Mouse (Mus musculus): ENCODE measurements around the gene Rflna.

Gene Rflna

DNA sequence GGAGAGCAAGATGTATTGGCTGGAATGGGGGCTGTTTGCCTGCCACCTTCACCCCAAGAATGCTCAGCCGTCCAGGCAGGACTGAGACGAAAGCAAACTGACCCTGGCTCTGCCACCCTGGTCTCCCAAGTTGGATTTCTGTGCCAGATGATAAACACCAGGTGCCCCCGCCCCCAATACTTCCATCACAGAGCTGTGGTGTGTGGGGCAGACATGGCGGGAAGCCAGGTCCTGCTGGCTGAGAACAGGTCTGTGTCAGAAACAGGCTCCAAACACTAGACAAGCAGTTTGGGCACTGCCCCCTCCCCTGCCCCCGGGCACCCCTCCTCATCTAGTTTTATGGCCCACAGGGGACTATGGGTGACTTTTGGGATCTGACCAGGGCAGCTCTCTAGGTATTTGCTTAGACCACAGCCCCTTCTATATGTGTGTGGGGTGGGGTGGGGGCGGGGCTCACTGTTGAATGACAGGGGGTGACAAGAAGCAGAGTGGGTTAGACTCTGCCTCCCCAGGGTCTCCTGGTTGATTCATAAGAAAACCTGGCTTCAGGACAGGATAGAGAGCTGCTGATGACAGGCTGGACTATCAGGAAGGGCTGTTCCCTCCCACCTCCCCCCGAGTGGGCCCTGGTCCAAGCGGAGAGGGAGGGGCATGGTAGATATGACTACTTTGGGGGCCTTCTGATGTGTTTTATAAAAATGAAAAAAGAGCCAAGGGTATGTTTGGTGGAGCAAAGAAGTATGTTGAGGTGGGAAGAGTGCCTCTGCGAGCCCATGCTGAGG is 3.0 kb downstream of the Rflna start:
- DNase-seq (ENCODE audit: low spot score in 2 of 2): no peak

DNA sequence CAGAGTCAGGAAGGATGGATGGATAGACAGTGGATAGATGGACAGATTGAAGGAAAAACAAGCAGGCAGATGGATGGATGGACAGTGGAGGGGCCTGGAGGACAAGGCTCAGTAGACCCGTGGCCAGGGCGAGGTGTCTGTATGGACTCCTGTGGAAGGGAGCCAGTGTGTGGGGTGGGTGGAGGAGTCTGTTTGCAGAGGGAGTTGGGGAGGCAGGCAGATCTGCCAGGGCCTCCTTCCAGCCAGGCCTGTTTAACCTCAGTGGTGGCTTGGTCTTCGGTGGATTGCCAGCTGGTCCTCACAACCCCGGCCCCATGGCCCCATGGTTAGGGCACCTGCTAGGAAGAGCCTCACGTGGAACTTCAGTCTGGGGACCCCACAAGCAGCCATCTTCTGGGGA is 3.9 kb downstream of the Rflna start:
- DNase-seq (ENCODE audit: low spot score in 2 of 2): no peak

DNA sequence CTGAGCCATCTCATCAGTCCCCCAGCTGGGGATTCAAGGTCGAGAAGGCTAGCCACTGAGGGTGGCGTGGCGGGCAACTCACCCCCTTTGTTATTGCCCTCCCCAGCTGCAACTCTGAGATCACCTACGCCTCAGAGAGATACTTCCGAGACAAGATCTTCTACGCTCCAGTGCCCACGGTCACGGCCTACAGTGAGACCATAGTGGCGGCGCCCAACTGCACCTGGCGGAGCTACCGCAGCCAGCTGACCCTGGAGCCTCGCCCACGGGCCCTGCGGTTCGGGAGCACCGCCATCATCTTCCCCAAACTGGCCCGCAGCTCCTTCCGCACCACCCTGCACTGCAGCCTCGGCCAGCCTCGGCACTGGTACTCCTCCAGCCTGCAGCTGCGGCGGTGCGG is 8.1 kb downstream of the Rflna start:
- no peak for DNase-seq (ENCODE audit: low spot score in 2 of 2)

- no peak for DNase-seq (ENCODE audit: low spot score in 2 of 2)
Measured at GRCm38 (mm10) chr5:125011628-125012027, 8.6 kb downstream of the Rflna start.

- peak in 1 of 2 experiments; percentile 55 for DNase-seq (ENCODE audit: low spot score in 2 of 2)
Measured at GRCm38 (mm10) chr5:125014497-125014896, 11.5 kb downstream of the Rflna start.

- DNase-seq (ENCODE audit: low spot score in 2 of 2): no peak
Measured at GRCm38 (mm10) chr5:125015066-125015465, 12.0 kb downstream of the Rflna start.

- no peak for DNase-seq (ENCODE audit: low spot score in 2 of 2)
Measured at GRCm38 (mm10) chr5:125015576-125015975, 12.6 kb downstream of the Rflna start.

DNA sequence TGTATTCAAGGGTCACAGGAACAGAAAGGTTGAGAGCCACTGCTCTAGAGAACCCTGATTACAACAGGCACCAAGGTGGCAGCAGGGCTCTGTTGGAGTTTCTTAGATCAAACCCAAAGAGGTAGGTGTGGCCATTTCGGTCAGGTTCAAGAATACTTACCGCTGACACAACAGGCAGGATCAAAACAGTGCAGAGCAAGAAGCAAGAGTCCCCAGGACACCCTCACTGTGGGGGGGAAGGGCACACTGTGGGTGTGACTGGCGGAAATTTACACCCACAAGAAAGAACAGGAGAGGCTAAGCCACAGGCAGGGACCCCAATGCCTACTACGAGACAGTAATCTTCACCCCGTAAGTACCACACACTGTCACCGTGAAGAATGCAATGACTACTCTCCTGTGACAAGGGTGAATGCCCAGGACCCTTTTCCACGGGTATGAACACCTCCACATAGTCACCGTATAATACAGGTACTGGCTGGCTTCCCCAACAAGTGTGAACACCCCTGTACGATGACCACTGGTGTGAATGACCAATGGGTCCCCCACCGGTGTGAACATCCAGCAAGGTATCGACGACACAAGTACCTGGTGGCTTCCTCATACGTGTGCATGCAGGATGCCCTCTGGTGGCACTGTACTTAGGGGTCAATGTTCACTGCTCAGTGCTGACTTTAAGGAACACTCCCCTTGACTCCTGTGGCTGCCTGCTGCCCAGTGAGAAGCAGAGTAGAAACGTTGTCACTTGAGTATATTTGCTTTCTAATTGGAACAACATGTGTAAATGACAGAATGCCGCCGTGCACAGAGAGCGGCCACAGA is 13.6 kb downstream of the Rflna start:
- DNase-seq (ENCODE audit: low spot score in 2 of 2): no peak

GRCm38 (mm10) chr5:125017332-125017731 is 14.3 kb downstream of the Rflna start:
- no peak for DNase-seq (ENCODE audit: low spot score in 2 of 2)

DNA sequence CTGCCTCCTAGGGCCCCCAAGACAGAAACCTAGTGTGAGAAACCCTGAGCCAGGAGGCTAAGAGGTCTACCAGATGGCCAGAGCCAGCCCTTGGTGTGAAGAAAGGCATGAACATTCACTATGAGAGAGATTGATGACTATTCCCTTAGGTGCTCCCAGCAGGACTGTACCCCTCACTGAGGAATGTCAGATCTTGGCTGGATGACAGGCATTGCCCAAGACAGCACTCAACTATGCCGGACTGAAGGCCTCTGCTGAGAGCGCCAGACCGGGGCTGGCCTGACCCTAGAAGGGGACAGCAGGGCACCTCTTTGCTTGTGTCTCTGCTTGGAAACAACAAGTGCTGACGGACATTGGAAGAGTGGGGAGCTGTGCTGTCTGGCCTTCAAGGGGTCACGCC is 16.1 kb downstream of the Rflna start:
- no peak for DNase-seq (ENCODE audit: low spot score in 2 of 2)

DNA sequence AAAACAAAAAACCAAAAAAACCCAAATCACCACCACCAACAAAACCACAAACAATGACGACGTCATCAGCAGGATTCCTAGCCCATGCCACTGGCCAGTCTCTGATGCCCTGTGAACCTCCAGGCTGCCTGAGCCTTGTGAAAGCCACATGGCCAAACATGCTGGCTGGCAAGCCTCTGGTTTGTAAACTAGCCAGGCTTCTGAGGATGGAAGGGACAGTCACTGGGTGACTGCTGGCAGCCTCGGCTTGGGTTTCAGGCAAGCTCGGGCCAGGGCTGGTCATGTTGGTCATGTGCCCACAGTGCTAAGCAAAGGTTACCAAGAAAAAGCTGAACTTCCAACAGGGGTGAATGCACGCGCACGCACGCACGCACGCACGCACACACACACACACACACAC is 18.3 kb downstream of the Rflna start:
- DNase-seq (ENCODE audit: low spot score in 2 of 2): peak; percentile 74 to 78

GRCm38 (mm10) chr5:125024002-125024401 is 21.0 kb downstream of the Rflna start:
- DNase-seq (ENCODE audit: low spot score in 2 of 2): no peak

DNA sequence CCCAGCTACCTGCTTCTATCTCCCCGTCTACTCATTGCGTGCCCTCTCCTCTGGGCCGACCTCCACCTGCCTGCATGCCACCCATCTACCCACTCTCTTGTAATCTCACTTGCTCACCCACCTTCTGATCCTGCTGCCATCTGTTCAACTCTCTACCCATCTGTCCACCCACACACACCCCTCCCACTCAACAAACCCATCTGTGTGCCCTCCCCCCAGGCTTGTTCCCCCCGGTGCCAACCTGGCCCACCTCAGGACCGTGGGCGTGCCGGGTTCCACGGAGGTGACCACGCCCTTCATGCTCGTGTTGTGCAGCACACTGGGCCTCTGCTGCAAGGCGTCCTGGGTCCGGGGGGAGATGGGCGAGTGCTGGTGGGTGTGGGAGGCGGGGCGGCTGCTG is 25.4 kb downstream of the Rflna start:
- no peak for DNase-seq (ENCODE audit: low spot score in 2 of 2)

DNA sequence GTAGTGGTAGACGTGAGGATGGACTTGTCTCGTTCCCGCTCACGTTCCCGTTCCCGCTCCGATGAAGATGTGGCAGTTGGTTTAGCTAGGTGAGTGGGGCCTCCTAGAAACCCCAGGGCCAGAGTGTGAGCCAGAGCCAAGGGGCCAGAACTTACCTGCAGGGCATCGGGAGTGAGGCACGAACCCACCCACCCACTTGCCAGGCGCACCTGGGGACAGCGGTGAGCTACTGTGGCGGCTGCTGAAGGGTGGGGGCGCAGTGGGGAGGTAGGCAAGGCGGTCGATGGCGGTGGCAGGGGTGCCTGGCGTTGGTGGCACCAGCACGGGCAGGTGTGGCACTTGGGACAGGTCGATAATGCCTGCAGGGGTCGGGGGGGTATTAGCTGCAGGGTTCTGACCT is 25.9 kb downstream of the Rflna start:
- DNase-seq (ENCODE audit: low spot score in 2 of 2): no peak

GRCm38 (mm10) chr5:125036483-125036882 is 33.5 kb downstream of the Rflna start:
- DNase-seq (ENCODE audit: low spot score in 2 of 2): no peak

DNA sequence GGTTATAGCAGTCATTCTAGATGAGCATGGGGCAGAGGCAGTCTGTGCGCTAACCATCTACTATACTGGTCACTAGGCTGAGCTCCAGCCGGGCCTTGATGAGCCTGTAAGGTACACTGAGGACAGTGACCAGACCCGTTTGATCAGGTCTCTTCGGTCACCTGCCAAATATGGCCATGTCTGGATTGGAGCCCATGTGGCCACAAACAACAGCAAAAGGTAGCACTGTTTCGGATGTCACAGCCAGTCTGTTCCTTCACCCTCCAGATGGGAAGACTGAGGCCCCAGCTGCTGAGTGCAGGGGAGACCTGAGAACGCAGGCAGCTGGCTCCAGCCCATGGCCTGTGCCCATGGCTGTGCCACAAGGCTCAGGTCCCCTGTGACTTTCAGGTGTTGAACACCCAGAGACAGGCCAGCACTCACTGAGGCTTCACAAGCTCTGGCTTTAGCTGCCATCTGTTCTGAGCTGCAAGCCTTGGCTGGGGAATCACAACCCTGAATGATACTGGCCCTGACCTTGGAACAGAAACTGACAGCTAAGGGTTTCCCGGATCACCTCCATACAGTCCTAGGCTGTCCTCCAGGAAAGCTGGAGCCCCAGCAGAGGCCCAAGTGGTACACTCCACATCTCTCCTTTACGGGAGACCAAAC is 36.5 kb downstream of the Rflna start:
- no peak for DNase-seq (ENCODE audit: low spot score in 2 of 2)

DNA sequence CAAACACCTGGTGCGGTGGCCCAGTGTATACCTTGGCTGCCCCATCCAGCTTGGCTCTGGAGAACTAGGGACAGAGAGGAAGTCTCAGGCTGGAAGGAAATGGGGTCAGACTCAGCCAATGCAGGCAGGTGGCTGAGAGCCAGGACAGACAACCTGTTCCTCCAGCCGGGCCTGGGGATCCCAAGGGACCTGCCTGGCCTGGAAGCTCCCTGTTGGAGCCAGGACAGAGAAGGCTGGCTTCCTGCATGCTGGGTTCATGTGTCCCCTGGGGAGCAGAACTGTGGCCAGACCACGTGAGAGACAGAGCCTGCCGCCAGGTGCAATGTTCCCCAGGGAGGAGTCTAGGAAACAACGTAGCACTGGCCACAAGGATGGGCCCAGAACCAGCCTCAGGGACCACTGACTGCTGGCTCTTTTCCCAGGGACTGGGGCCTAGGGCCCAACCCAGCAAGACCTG is 37.1 kb downstream of the Rflna start:
- peak; percentile 96 to 98 for DNase-seq (ENCODE audit: low spot score in 2 of 2)

DNA sequence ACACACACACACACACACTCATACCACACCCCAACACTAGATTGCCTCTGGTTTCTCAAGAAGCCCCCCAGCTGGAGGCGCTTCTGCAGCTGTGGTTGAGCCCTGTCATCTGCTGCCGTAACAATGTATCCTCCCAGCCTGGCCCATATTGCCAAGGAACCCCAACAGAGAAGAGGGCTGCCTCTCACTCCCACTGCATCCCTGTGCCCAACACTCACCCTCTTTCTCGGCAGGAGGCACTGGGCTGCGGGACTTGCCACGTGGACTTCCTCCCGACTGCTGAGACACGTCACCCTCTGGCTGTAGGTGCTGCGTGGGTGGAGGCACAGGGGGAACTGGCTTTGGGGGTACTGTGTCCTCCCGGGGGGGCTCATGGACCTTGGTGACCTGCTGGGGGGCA is 38.6 kb downstream of the Rflna start:
- no peak for DNase-seq (ENCODE audit: low spot score in 2 of 2)

- no peak for DNase-seq (ENCODE audit: low spot score in 2 of 2)
Measured at GRCm38 (mm10) chr5:125043448-125043847, 40.4 kb downstream of the Rflna start.

DNA sequence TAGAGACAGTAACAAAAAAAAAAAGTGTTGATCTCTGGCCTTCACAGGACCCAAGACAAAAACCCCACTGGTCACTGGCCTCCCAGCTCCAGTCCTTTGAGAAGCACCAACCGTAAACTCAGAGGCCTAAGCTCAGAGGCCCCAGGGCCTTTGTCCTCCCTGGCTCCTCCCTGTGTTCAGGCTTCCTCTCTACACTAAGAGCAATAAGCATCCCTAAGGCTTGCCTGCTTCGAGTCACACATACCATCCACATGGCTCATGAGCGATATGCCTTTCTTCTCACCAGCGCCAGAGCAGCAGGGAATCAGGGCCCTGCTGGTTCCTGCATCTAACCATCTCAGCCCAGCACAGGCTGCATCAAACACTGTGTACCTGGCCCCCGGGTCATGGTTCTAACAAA is 42.2 kb downstream of the Rflna start:
- DNase-seq (ENCODE audit: low spot score in 2 of 2): no peak

GRCm38 (mm10) chr5:125046436-125046835 is 43.4 kb downstream of the Rflna start:
- DNase-seq (ENCODE audit: low spot score in 2 of 2): no peak

DNA sequence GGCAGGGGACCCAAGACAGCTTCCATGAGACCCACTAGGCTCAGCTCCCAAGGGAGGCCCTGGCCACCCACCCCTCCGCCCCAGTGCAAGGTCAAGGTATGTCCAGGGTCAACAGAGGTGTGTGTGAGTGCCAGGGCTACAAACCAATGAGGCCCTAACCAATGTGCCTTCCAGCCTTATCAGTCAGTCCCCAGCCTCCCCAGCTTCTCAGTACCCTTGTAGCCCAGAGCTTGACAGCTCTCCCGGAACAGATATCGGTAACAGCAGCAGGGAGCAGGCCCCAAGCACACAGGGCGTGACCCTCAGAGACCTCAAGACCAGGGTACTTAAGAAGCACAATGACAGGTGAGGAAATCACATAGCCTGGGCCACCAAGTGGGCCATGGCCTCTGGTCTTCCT is 46.5 kb downstream of the Rflna start:
- DNase-seq (ENCODE audit: low spot score in 2 of 2): no peak

DNA sequence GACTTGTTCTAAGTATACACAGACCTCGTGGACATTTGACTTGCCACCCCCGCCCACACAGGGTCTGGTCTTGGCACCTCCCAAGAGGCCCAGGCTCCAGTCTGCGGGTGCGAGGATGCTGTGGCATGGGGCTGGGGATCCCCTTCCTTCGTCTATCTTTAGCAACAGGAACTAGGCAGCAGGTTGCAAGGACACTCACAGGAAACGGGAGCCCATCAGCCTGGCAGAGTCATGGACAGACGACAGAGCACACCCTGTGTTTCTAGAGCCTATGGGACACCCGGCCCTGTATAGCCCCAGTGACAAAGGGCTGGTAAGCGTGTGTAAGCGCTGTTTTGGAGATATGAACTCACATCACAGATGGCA is 49.2 kb downstream of the Rflna start:
- DNase-seq (ENCODE audit: low spot score in 2 of 2): peak in 1 of 2 experiments; percentile 52
